Mouse (Mus musculus): ENCODE measurements around the gene Zfhx3. TPM values are rescaled to one million over a fixed set of nuclear protein-coding genes. Genes with fewer than 3 reads are reported as not detected.

Gene Zfhx3
- polyA plus RNA-seq, 1 experiment from 2014 or later: 13.9 TPM

GRCm38 (mm10) chr8:108788156-108788761 lies 845.8 kb downstream of the Zfhx3 start:
- H3K27me3 ChIP-seq: no peaks in the 10 kb centered on the region
- 0 out of 2 replicates have a peak, but pooled peaks cover 12% of the 10 kb centered on the region for H3K9me3 ChIP-seq (replicated peaks)
- no peak overlapping the region for H3K9ac ChIP-seq
- no peak overlapping the region for H3K4me3 ChIP-seq (replicated peaks)
- ATAC-seq (ENCODE audit: insufficient number of reproducible peaks, low FRiP score, low TSS enrichment, low read depth): no peak
- no peak overlapping the region for H3K27ac ChIP-seq (replicated peaks)
- H3K4me1 ChIP-seq: peaks cover 32% of the 10 kb centered on the region
- 18% methylated on average over 6 of the region's 6 CpGs for WGBS
- peaks cover 14% of the 10 kb centered on the region for H3K36me3 ChIP-seq
- no peak overlapping the region for H3K4me2 ChIP-seq (replicated peaks)

- Histone ChIP-seq H3K9ac (no peak overlapping the region), H3K4me3 (replicated peaks) (no peak overlapping the region), H3K27me3 (no peaks in the 10 kb centered on the region), H3K9me3 (replicated peaks) (0 out of 2 replicates have a peak, but pooled peaks cover 14% of the 10 kb centered on the region), H3K36me3 (peaks cover 19% of the 10 kb centered on the region), H3K27ac (replicated peaks) (no peak overlapping the region), H3K4me1 (peaks cover 32% of the 10 kb centered on the region), H3K4me2 (replicated peaks) (no peak overlapping the region)
- 47% methylated on average over 10 of the region's 10 CpGs for WGBS
- no peak for ATAC-seq (ENCODE audit: insufficient number of reproducible peaks, low FRiP score, low TSS enrichment, low read depth)
Observed at GRCm38 (mm10) chr8:108788762-108789157, 846.3 kb downstream of the Zfhx3 start.

- peak; percentile 25; the same call in 1 of the 2 replicates for ATAC-seq (ENCODE audit: insufficient number of reproducible peaks, low FRiP score, low TSS enrichment, low read depth)
- H3K27ac ChIP-seq (replicated peaks): 0 out of 2 replicates have a peak overlapping the region, but pooled peaks have one; percentile 4
- 48% methylated on average over 14 of the region's 14 CpGs for WGBS
Observed at GRCm38 (mm10) chr8:108790559-108791293, 848.3 kb downstream of the Zfhx3 start.

GRCm38 (mm10) chr8:108796076-108796475 lies 853.6 kb downstream of the Zfhx3 start:
- Histone ChIP-seq H3K9ac (no peak overlapping the region), H3K36me3 (peaks cover 50% of the 10 kb centered on the region), H3K27ac (replicated peaks) (no peak overlapping the region), H3K4me1 (peaks cover 21% of the 10 kb centered on the region), H3K4me3 (replicated peaks) (no peak overlapping the region), H3K9me3 (replicated peaks) (peaks cover 17% of the 10 kb centered on the region; the same call in 1 of the 2 replicates), H3K27me3 (no peaks in the 10 kb centered on the region), H3K4me2 (replicated peaks) (no peak overlapping the region)
- no peak for ATAC-seq (ENCODE audit: insufficient number of reproducible peaks, low FRiP score, low TSS enrichment, low read depth)
- 96% methylated on average over 3 of the region's 3 CpGs for WGBS

More at GRCm38 (mm10) chr8:108790559-108791293, 848.3 kb downstream of the Zfhx3 start:
- H3K9me3 ChIP-seq (replicated peaks): peaks cover 17% of the 10 kb centered on the region; the same call in 1 of the 2 replicates
- H3K27me3 ChIP-seq: no peaks in the 10 kb centered on the region
- H3K4me2 ChIP-seq (replicated peaks): no peak overlapping the region
- no peak overlapping the region for H3K9ac ChIP-seq
- H3K36me3 ChIP-seq: peaks cover 38% of the 10 kb centered on the region
- H3K4me1 ChIP-seq: peaks cover 32% of the 10 kb centered on the region
- no peak overlapping the region for H3K4me3 ChIP-seq (replicated peaks)

- H3K9me3 ChIP-seq (replicated peaks): peaks cover 17% of the 10 kb centered on the region; the same call in 1 of the 2 replicates
- no peak overlapping the region for H3K27ac ChIP-seq (replicated peaks)
- no peak overlapping the region for H3K4me2 ChIP-seq (replicated peaks)
- ATAC-seq (ENCODE audit: insufficient number of reproducible peaks, low FRiP score, low TSS enrichment, low read depth): no peak
- no peak overlapping the region for H3K4me3 ChIP-seq (replicated peaks)
- WGBS: 81% methylated on average over 3 of the region's 3 CpGs
- no peaks in the 10 kb centered on the region for H3K27me3 ChIP-seq
- no peak overlapping the region for H3K9ac ChIP-seq
- H3K36me3 ChIP-seq: peaks cover 51% of the 10 kb centered on the region
- H3K4me1 ChIP-seq: peaks cover 18% of the 10 kb centered on the region
Observed at GRCm38 (mm10) chr8:108796882-108797281, 854.4 kb downstream of the Zfhx3 start.

GRCm38 (mm10) chr8:108798012-108798411 lies 855.6 kb downstream of the Zfhx3 start:
- peaks cover 7% of the 10 kb centered on the region; the same call in 1 of the 2 replicates for H3K9me3 ChIP-seq (replicated peaks)
- H3K4me2 ChIP-seq (replicated peaks): no peak overlapping the region
- no peaks in the 10 kb centered on the region for H3K27me3 ChIP-seq
- 37% methylated on average over 12 of the region's 12 CpGs for WGBS
- peak overlapping the region; percentile 63 for H3K27ac ChIP-seq (replicated peaks)
- peak; percentile 71; the same call in 1 of the 2 replicates for ATAC-seq (ENCODE audit: insufficient number of reproducible peaks, low FRiP score, low TSS enrichment, low read depth)
- H3K4me1 ChIP-seq: peaks cover 20% of the 10 kb centered on the region
- no peak overlapping the region for H3K9ac ChIP-seq
- peaks cover 42% of the 10 kb centered on the region for H3K36me3 ChIP-seq
- no peak overlapping the region for H3K4me3 ChIP-seq (replicated peaks)

- Histone ChIP-seq H3K27ac (replicated peaks) (no peak overlapping the region), H3K27me3 (no peaks in the 10 kb centered on the region), H3K36me3 (peaks cover 29% of the 10 kb centered on the region), H3K4me1 (peaks cover 25% of the 10 kb centered on the region), H3K9ac (no peak overlapping the region), H3K9me3 (replicated peaks) (peaks cover 3% of the 10 kb centered on the region; the same call in 1 of the 2 replicates), H3K4me2 (replicated peaks) (no peak overlapping the region), H3K4me3 (replicated peaks) (no peak overlapping the region)
- 90% methylated on average over 6 of the region's 6 CpGs for WGBS
- ATAC-seq (ENCODE audit: insufficient number of reproducible peaks, low FRiP score, low TSS enrichment, low read depth): no peak
Observed at GRCm38 (mm10) chr8:108799250-108799649, 856.8 kb downstream of the Zfhx3 start.

GRCm38 (mm10) chr8:108800357-108800756 lies 857.9 kb downstream of the Zfhx3 start:
- H3K4me3 ChIP-seq (replicated peaks): no peak overlapping the region
- H3K36me3 ChIP-seq: peaks cover 18% of the 10 kb centered on the region
- H3K27me3 ChIP-seq: no peaks in the 10 kb centered on the region
- WGBS: 92% methylated on average over 15 of the region's 15 CpGs
- peaks cover 25% of the 10 kb centered on the region for H3K4me1 ChIP-seq
- H3K27ac ChIP-seq (replicated peaks): no peak overlapping the region
- no peak overlapping the region for H3K9ac ChIP-seq
- H3K9me3 ChIP-seq (replicated peaks): no peaks in the 10 kb centered on the region
- no peak overlapping the region for H3K4me2 ChIP-seq (replicated peaks)
- ATAC-seq (ENCODE audit: insufficient number of reproducible peaks, low FRiP score, low TSS enrichment, low read depth): no peak

GRCm38 (mm10) chr8:108803017-108803416 lies 860.6 kb downstream of the Zfhx3 start:
- Histone ChIP-seq H3K27ac (replicated peaks) (no peak overlapping the region), H3K4me1 (peaks cover 14% of the 10 kb centered on the region), H3K9me3 (replicated peaks) (no peaks in the 10 kb centered on the region), H3K27me3 (no peaks in the 10 kb centered on the region), H3K9ac (no peak overlapping the region), H3K4me3 (replicated peaks) (no peak overlapping the region), H3K4me2 (replicated peaks) (no peak overlapping the region), H3K36me3 (peaks cover 14% of the 10 kb centered on the region)
- no peak for ATAC-seq (ENCODE audit: insufficient number of reproducible peaks, low FRiP score, low TSS enrichment, low read depth)
- 75% methylated on average over 6 of the region's 6 CpGs for WGBS

- no peaks in the 10 kb centered on the region; the same call in 1 of the 2 replicates for H3K27me3 ChIP-seq
- peak; percentile 68; the same call in 1 of the 2 replicates for ATAC-seq (ENCODE audit: insufficient number of reproducible peaks, low FRiP score, low TSS enrichment, low read depth)
- H3K36me3 ChIP-seq: no peaks in the 10 kb centered on the region
- H3K4me2 ChIP-seq (replicated peaks): no peak overlapping the region
- no peak overlapping the region for H3K9ac ChIP-seq
- H3K27ac ChIP-seq (replicated peaks): 0 out of 2 replicates have a peak overlapping the region, but pooled peaks have one; percentile 48
- H3K4me1 ChIP-seq: peaks cover 17% of the 10 kb centered on the region
- no peak overlapping the region for H3K4me3 ChIP-seq (replicated peaks)
- no peaks in the 10 kb centered on the region for H3K9me3 ChIP-seq (replicated peaks)
- WGBS: 52% methylated on average over 10 of the region's 10 CpGs
Observed at GRCm38 (mm10) chr8:108811694-108812093, 869.2 kb downstream of the Zfhx3 start.

- Histone ChIP-seq H3K4me2 (replicated peaks) (no peak overlapping the region), H3K27me3 (peaks cover 6% of the 10 kb centered on the region; the same call in 1 of the 2 replicates), H3K9me3 (replicated peaks) (no peaks in the 10 kb centered on the region), H3K4me3 (replicated peaks) (no peak overlapping the region), H3K4me1 (peaks cover 16% of the 10 kb centered on the region), H3K27ac (replicated peaks) (no peak overlapping the region), H3K9ac (no peak overlapping the region), H3K36me3 (no peaks in the 10 kb centered on the region)
- no peak for ATAC-seq (ENCODE audit: insufficient number of reproducible peaks, low FRiP score, low TSS enrichment, low read depth)
- WGBS: 84% methylated on average over 12 of the region's 12 CpGs
Observed at GRCm38 (mm10) chr8:108813375-108813774, 870.9 kb downstream of the Zfhx3 start.
